Mouse (Mus musculus): ENCODE data around the gene Alk.

Gene Alk

DNA sequence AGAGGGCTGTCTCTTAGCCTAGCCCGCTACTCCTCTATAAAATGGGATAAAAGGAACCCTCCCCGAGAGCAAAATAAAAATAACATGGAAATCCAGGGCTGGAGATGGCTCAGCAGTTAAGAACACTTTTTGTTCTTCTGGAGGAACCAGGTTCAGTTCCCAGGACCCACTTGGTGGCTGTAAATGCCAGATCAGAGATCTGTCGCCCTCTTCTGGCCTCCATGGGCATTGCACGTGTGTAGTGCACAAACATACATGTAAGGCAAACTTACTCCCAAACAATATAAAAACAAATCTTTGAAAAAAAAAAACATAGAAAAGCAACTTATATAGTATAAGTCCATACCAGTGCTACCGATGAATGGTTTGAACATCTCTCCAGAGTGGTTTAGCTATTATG lies 731.5 kb downstream of the Alk start:
- no peak for DNase-seq (ENCODE audit: low spot score)

DNA sequence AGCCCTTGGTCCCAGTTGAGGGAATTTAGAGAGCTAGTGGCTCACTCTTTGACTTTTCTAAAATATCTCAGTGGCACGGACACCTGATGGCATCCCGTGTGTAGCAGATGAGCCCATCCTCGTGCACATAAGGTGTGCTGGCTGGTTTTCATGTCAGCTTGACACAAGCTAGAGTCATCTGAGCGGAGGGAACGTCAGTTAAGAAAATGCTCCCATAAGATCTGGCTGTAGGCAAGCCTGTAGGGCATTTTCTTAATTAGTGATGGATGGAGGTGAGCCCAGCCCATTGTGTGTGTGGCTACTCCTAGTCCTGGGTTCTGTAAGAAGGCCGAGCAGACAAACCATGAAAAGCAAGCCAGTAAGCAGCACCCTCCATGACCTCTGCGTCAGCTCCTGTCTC lies 732.4 kb downstream of the Alk start:
- no peak for DNase-seq (ENCODE audit: low spot score)

DNA sequence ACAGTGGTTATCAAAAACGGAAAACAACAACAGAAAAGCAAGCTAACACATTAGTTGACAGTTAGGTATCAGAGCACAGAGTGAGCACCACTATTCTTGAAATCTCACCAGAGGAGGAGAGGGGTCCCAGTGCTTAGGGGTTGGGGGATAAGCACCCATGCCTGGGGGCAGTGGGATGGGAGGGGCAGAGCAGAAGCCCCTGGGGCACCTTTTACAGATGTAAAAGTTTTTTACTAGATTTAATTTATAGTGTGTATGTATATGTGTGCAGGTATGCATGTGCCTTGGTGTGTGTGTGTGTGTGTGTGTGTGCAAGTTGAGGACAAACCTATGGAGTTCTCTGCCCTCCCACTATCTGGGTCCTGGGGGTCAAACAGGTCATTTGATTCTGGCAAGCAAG lies 733.8 kb downstream of the Alk start:
- DNase-seq (ENCODE audit: low spot score) = no peak

DNA sequence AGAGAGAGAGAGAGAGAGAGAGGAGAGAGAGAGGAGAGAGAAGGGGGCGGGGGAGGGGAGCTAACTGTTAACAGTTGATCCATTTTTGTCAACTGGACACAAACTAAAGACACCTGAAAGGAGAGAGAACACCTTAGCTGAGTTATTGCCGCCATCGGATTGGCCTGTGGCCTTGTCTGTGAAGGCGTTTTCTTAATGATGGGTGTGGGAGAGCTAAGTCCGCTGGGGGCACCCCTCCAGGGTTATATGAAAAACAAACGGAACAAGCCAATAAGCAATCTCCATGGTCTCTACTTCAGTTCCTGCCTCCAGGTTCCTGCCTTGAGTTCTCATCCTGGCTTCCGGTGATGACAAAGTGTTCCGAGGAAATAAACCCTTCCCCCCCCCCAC lies 734.2 kb downstream of the Alk start:
- no peak for DNase-seq (ENCODE audit: low spot score)

DNA sequence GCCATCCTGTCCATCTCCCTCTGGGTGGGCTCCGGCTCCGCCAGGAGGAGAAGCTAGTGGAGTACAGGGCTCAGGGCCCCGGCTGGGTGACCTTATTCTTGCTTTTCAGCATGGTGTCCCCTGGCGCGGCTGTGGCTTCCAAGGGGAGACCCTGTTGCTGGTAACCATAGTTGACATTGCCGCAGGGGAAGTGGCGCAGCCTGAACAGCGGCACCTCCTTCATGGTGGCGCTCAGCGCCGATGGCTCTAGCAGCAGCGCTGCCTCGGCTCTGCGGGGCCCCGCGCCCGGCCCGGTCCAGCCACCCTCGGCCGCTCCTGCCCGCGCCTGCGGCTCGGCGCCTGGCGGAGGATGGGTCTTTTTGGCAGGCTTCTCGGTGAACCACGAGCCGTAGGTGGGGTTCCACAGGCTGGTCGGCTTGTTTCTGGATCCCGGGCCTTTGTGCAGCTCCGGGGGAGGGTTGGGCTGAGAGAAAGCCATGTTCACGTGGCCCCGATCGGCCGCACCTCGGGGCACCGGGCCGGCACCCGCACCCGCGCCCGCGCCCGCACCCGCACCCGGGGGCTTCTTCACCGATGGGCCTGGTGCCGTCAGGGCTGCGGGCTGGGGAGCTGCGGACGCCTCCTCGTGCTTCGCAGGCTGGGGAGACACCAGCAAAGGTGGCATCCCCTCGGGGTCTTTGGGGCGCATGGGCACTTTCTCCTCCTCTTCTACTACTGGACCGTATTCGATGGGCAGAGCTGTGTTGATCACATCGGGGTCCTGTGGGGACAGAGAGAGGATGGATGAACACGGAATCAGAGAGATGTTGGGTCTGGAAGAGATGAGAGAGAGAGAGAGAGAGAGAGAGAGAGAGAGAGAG lies 734.8 kb downstream of the Alk start:
- peak; percentile 18 for DNase-seq (ENCODE audit: low spot score)

DNA sequence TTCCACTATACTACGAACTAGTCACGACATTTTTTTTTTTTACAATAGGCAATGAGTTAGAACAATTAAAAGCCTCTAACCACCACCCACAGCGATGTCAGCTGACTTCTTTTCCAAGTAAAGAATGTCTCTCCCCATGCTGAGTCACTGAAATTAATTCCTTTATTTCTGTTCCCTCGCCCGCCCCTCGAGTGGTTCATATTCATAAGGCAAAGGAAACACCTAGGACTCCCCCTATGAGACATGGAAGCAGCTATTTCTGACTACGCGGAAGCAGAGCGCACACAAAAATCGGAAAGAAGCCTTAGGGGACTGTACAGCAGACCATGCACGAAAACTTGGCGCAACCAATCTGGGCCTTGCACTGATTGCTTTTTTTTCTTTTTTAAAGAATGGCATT lies 735.6 kb downstream of the Alk start:
- no peak for DNase-seq (ENCODE audit: low spot score)

DNA sequence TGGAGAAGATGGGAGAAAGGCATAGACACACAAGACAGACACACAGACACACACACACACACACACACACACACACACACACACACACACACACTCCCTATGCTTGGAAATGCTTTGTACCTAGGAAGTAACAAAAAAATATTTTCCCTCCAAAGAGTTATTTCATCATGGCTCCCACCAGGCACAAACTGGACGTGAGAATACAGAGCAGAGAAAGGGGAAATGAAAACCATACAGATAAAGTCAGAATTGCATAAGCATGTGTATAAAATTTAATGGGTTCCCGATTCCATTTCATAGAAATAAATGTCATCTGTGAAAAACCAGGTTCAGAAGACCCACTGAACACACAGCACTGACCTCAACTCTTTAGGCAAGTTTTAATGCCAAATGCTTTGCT lies 736.5 kb downstream of the Alk start:
- DNase-seq (ENCODE audit: low spot score) = no peak

DNA sequence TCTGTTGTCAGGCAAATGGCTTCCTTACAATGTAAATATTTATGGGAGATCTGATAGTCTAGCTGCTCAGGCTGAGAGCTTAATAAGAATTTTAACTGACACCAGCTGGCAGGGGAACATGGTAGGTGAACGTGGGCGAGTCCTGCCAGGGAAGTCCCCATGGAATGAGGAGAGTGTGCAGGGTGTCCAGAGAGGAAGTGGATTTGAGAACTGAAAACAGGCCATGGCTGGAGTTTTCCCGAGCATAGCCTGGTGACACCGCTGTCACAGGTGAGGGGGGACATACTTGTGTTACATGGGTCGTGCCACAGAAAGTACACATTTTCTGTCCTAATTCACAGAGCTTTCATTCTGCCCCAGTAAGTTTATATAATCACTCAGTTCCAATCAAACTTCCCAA lies 739.0 kb downstream of the Alk start:
- DNase-seq (ENCODE audit: low spot score) = no peak

DNA sequence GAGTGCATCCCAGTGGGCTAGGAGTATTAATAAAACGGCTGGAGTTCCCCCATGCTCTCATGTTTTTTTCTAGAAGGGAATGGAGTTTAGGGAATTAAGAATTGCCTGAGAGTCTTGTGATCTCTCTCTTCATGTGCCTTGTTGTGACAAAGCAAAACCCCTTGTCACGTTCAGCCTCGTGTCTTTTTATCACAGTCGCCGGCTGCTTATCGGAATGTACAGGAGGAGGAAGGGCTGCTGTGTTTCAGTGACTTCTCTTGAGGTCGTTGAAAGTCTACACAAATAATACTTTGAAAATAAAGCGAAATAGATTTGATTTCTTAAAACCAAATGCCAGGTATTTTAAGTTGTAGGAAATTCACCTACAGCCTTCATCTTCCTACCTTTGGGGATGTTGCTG lies 740.4 kb downstream of the Alk start:
- DNase-seq (ENCODE audit: low spot score) = no peak

DNA sequence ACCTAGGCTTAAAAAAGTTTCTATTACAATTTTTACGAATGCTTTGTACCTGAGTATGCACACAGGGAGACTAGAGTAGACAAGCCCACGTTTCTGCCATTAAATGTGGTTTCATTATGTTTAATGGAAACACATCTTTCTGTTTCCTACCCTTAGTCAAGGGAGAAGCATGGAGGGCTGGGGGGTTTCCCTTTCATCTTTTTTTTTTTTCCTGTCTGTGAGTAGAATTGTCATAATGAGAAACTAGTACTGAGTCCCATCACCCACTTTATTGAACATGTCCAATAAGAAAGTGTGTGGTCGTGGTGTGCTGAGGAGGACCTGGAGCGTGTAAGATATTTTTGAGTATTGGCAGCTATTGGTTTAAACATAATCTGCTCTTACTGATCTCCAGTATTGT lies 741.5 kb downstream of the Alk start:
- DNase-seq (ENCODE audit: low spot score) = no peak

DNA sequence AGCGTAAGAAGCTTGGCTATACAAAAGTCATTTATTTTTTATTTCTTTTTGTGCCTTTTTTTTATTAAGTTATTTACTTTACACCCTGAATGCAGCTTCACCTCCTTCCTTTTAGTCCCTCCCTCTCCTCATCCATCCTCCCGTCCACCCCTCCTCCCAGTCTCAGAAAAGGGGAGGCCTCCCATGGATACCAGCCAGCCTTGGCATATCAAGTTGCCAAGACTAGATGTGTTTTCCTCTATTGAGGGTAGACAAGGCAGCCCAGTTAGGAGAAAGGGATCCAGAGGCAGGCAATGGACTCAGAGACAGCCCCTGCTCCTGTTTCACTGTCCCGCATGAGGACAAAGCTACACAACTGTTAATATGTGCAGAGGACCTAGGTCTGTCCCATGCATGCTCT lies 742.2 kb downstream of the Alk start:
- no peak for DNase-seq (ENCODE audit: low spot score)

DNA sequence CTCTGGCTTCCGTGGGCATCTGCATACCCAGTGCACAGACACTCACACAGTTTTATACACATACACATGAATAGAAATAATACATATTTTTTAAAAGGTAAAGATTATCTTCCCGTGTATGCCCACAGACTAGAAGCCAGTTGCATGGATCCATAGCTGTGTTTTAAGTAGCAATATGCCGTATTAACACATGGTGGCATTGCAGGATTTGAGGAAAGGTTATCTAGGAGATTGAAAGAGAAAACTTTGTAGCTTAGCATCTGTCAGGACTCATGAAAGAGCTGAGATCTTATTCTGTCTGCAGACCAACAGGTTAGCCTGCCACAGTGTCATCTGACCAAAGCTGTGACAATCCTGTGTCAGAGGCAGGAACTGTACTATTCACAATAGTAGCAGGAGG lies 772.5 kb downstream of the Alk start:
- DNase-seq (ENCODE audit: low spot score) = no peak

DNA sequence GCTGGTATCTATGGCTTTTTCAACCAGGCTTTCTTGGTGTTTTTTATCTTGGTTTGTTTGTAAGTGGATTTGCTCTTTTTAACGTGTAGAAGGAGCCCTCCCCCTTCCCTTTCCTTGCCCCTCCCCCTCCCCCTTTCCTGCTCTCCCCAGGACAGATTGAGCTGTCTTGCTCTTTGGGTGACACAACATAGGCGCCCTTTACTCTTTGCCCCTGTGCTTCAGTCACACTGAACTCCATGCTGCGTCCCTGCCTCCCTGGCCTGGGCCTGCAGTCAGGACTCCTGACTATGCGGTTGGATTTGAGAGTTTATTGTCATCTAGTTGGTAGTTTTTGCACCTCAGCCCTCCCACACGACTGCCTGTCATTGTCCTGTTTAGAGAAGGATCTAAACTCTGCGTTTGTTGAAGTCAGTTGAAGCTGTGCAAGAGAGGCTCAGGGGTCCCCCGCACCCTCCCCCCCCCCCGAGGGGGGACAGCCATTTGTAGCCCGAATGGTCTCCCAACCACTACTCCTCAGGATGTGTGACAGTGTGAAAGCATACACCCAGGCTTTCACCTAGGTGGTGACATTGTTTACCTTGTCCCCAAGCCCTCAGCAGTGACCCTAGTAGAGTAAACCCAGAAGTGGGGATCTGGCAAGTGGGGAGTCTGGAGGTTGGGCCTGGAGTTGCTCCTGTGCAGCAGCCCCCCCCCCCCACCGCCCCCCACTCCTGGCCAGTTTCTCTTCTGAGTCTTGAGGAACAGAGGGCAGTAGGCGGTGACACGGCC lies 775.6 kb downstream of the Alk start:
- DNase-seq (ENCODE audit: low spot score) = no peak

DNA sequence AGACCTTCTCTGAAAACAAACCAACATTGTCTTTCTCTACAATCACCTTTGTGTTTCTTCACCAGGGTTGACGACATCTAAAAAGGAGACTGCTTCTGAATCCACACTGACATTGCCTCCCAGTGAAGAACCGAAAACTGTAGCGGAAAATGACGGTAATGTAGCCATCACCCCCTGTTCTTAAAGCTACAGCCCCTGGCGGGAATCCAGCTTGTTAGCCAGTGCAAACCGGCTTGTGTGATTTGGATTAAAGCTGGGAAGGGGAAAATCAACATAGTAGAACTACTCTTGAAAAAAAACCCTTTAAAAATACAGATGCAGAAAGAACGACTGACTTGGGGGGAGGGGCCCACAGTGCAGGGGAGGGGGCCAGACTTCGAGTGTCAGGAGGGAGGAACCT lies 776.8 kb downstream of the Alk start:
- no peak for DNase-seq (ENCODE audit: low spot score)

DNA sequence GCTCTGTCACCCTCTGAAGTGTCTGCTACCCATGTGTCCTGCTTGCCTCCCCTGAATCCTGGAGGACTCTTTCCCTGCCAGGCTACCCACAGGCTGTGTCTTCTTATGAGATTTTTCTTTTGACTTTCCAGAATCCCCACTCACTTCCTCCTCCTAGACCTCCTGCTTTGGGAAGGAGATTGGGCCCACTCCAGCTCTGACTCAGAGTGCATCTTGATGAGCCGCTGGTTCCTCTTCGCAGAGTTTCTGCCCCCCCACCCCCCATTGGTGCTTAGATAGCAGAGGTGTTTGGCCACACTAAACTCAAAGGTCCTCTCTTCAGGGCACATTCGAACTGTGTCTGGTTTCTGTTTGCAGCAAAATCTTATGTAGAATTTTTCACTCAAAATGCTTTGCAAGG lies 777.8 kb downstream of the Alk start:
- no peak for DNase-seq (ENCODE audit: low spot score)

DNA sequence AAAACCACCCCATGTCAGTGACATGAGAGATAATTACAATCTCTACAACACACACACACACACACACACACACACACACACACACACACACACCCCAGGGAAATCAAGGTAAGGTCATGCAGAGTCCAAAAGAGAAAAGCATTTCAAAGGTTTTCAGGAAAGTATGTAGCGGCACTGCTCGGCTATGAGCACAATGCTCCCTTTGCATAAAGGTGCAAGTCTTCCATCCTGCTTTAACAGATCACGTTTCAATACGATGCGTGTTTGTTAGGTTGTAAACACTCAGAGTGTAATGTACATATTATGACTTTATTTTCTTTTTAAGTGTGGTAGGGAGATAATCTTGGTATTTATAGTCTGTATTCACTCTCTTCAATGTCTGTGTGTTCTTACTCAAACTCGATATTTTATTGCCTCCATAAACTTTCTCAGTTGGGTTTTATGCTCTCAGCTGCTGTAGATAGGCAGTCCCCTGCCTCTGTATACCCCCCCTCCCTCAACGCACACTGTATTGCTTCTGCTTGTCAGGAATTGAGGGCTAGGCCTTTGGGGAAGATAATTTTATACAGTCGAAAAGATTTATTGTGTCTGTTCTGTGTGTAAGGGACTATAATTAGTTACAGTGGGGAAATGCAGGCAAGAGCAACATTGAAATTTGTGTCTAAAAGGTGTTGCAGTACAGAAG lies 780.7 kb downstream of the Alk start:
- no peak for DNase-seq (ENCODE audit: low spot score)
